Mouse (Mus musculus) kidney, adult 2 months (tissue): ENCODE measurements around the gene Dgkg. TPM values are rescaled to one million over a fixed set of nuclear protein-coding genes. Genes with fewer than 3 reads are reported as not detected.

Experiments used
- DNase-seq: peaks from one replicate; pipeline ENCODE4 v3.0.0; 2021
- H3K27ac ChIP-seq: fragments of 200-500 bp; 2 replicates; pipeline ENCODE4 v1.5.1; 2012; ENCODE audit warnings: low read depth, low read length, control low read depth, inconsistent platforms; ENCODE audit not compliant: insufficient read depth
- H3K27me3 ChIP-seq: fragments of 200-500 bp; replicated peaks from 2 replicates; pipeline ENCODE4 v1.6.1; 2012; ENCODE audit warnings: mild to moderate bottlenecking, moderate library complexity, low read length, inconsistent platforms; ENCODE audit not compliant: control insufficient read depth, insufficient read depth
- H3K36me3 ChIP-seq: fragments of 200-500 bp; 2 replicates; pipeline ENCODE4 v1.6.1; 2012; ENCODE audit warnings: mild to moderate bottlenecking, moderate library complexity, low read length, inconsistent platforms; ENCODE audit not compliant: control insufficient read depth, insufficient read depth
- H3K4me1 ChIP-seq: fragments of 200-500 bp; 2 replicates; pipeline ENCODE4 v1.6.1; 2011; ENCODE audit warnings: low read length; ENCODE audit not compliant: control insufficient read depth, insufficient read depth
- H3K4me3 ChIP-seq: fragments of 200-500 bp; 2 replicates; pipeline ENCODE4 v1.5.1; 2011; ENCODE audit warnings: mild to moderate bottlenecking, low read depth, low read length, control low read depth; ENCODE audit not compliant: insufficient read depth
- CTCF ChIP-seq: fragments of 200-500 bp; conservative IDR thresholded peaks from 2 replicates; pipeline ENCODE4 v1.5.1; 2011; ENCODE audit warnings: low read depth, mild to moderate bottlenecking, control low read depth, low read length, moderate library complexity, mixed read lengths; ENCODE audit not compliant: insufficient read depth, insufficient read length
- POLR2A ChIP-seq: fragments of 200-500 bp; IDR thresholded peaks from one replicate; pipeline ENCODE4 v1.6.1; 2011; ENCODE audit warnings: low read depth, low read length, control low read depth
- WGBS: fragments of 180-500 bp; shearing (Covaris S2); methylation state at CpG from one replicate; pipeline ENCODE4 v1.1.7; 2018; 5-methylcytosine and 5-hydroxymethylcytosine counted together
- polyA plus RNA-seq: library from polyadenylated mRNA; depleted of rRNA; stranded (reverse); fragments of >200 nt; gene quantifications from 2 replicates; pipeline ENCODE4 v1.2.3, GENCODE M21; 2012

Gene Dgkg
- polyA plus RNA-seq, 1 experiment, result 1.2 TPM

DNA sequence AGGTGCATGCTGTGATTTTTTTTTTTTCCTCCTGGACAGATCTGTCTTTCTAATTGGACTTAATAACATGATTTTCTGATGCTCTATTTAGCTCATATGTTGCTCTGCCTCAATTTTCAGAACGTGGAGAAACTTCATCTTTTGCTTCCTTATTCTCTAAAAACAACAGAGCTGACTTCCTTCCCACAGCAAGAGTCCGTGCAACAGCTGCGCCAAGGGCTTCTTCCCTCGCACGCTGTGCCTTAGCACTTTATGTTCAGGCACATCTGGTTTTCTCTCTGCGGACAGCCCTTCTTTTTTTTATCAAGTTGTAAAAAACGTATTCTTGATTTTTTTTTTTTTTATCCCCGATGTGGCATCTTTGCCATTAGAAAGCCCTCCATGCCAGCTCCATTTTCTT lies 111.2 kb downstream of the Dgkg start:
- H3K4me1 ChIP-seq, result peaks cover 8% of the 10 kb centered on the region; the same call in 1 of the 2 replicates
- no peak overlapping the region for H3K4me3 ChIP-seq
- 63% methylated on average over 8 of the region's 8 CpGs for WGBS
- H3K36me3 ChIP-seq, result no peaks in the 10 kb centered on the region
- no peak overlapping the region for H3K27ac ChIP-seq
- no peaks in the 10 kb centered on the region for H3K27me3 ChIP-seq
- no peak for DNase-seq
- no peak for TF ChIP-seq CTCF
- TF ChIP-seq POLR2A, result no peak

- no peak for TF ChIP-seq CTCF
- no peak for TF ChIP-seq POLR2A
- Histone ChIP-seq H3K4me3 (no peak overlapping the region), H3K27ac (0 out of 2 replicates have a peak overlapping the region, but pooled peaks have one; percentile 52), H3K4me1 (peaks cover 5% of the 10 kb centered on the region; the same call in 1 of the 2 replicates), H3K27me3 (no peaks in the 10 kb centered on the region), H3K36me3 (no peaks in the 10 kb centered on the region)
- WGBS, result 22% methylated on average over 3 of the region's 3 CpGs
- peak; percentile 28 for DNase-seq
These were observed 111.9 kb downstream of the Dgkg start for GRCm38 (mm10) chr16:22545016-22545561.

- 78% methylated on average over 6 of the region's 6 CpGs for WGBS
- Histone ChIP-seq H3K4me3 (no peak overlapping the region), H3K36me3 (no peaks in the 10 kb centered on the region), H3K27me3 (no peaks in the 10 kb centered on the region), H3K27ac (no peak overlapping the region), H3K4me1 (peaks cover 3% of the 10 kb centered on the region; the same call in 1 of the 2 replicates)
- TF ChIP-seq CTCF, result no peak
- no peak for TF ChIP-seq POLR2A
- no peak for DNase-seq
These were observed 114.3 kb downstream of the Dgkg start for GRCm38 (mm10) chr16:22542691-22543141.

DNA sequence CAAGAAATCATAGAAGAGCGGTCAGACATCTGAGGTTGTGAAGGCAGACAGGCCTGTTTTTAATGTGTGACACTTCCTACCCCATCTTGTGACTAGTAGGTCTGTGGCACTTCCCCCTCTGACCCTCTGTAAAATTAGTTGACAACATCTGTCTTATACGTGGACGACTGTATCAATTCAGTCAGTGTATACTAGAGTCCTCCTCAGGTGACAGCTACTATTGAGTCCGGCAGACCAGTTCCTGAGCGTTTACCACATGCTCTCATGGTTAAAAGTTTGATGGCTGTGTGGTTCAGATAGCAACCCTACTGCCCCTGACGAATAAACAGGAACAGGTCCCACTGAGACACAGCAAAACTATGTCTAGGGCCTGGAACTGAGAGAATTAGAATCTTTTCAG lies 117.7 kb downstream of the Dgkg start:
- DNase-seq, result no peak
- TF ChIP-seq POLR2A, result no peak
- TF ChIP-seq CTCF, result no peak
- no peak overlapping the region for H3K27ac ChIP-seq
- H3K4me1 ChIP-seq, result no peaks in the 10 kb centered on the region
- no peaks in the 10 kb centered on the region for H3K27me3 ChIP-seq
- 89% methylated on average over 6 of the region's 6 CpGs for WGBS
- no peak overlapping the region for H3K4me3 ChIP-seq
- no peaks in the 10 kb centered on the region for H3K36me3 ChIP-seq

DNA sequence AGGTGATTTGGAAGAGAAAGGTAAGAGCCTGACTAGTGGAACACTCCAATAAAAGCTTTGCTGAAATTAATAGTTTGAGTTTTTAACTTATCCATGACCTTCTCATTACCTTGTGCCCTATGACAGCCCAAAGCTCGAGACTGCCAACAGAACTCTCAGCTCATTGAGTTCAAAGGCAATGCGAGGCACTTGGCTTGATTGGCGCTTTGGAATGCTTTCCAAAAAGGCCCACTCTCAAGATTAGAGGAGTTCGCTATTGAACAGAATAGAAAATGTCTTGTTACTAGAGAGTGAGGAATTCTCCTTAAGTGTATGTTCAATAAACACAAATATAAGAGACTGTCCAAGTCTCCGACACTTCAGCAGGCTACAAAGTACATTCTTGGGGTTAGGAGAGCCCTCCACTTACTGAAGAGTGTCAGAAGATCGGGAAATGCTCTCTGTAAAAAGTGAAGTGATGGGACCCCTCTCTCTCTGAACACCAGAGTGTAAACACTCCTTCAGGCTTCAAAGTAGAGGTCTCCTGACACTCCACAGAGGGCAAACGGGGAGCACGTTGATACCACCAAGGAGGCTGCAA lies 120.3 kb downstream of the Dgkg start:
- 84% methylated on average over 8 of the region's 8 CpGs for WGBS

DNA sequence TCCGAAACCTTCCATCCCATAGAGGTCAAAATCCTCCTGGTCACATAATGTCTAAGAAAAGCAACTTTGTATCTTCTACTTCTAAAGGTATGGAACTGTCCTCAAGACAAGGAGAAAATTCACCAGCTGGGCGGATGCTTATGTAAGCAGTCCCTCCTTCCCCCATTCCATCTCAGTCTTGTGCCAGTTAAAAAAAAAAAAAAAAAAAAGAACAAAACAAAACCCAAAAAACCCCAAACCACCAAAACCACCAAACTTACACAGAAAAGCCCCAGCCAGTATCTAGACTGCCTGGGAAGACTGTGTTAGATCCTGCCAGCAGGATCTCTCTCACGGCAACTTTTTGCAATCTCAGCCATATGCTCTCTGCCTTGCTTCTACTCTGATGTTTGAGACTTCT lies 123.9 kb downstream of the Dgkg start:
- 87% methylated on average over 3 of the region's 3 CpGs for WGBS
- H3K4me1 ChIP-seq, result no peaks in the 10 kb centered on the region

More for the DNA sequence above, 120.3 kb downstream of the Dgkg start:
- Histone ChIP-seq H3K27ac (no peak overlapping the region), H3K4me1 (no peaks in the 10 kb centered on the region), H3K4me3 (no peak overlapping the region), H3K27me3 (no peaks in the 10 kb centered on the region), H3K36me3 (no peaks in the 10 kb centered on the region)
- TF ChIP-seq CTCF, result no peak
- TF ChIP-seq POLR2A, result no peak
- no peak for DNase-seq

GRCm38 (mm10) chr16:22531834-22532233 lies 125.2 kb downstream of the Dgkg start:
- TF ChIP-seq POLR2A (no peak), CTCF (no peak)
- Histone ChIP-seq H3K27ac (no peak overlapping the region), H3K4me1 (no peaks in the 10 kb centered on the region), H3K27me3 (no peaks in the 10 kb centered on the region), H3K36me3 (no peaks in the 10 kb centered on the region), H3K4me3 (no peak overlapping the region)
- 83% methylated on average over 6 of the region's 6 CpGs for WGBS
- peak; percentile 59 for DNase-seq

More for the DNA sequence above, 123.9 kb downstream of the Dgkg start:
- Histone ChIP-seq H3K27me3 (no peaks in the 10 kb centered on the region), H3K27ac (no peak overlapping the region), H3K36me3 (no peaks in the 10 kb centered on the region), H3K4me3 (no peak overlapping the region)
- no peak for DNase-seq
- TF ChIP-seq POLR2A (no peak), CTCF (no peak)
